Mouse (Mus musculus) olfactory bulb, adult 2 months (tissue): Measurements from ENCODE around the gene Ift27.

Experiments used
- CTCF ChIP-seq: fragments of 200-500 bp; IDR thresholded peaks from 2 replicates; pipeline ENCODE4 v1.5.1; 2012; ENCODE audit warnings: low read depth, mild to moderate bottlenecking, low read length, moderate library complexity; ENCODE audit not compliant: insufficient read depth
- POLR2A ChIP-seq: fragments of 200-500 bp; IDR thresholded peaks from 2 replicates; pipeline ENCODE4 v1.6.1; 2012; ENCODE audit warnings: mild to moderate bottlenecking, low read depth, low read length, moderate library complexity; ENCODE audit not compliant: insufficient read depth

GRCm38 (mm10) chr15:78206312-78206711 is 32.4 kb upstream of the Ift27 start, which contains the start of gene Pvalb:
- TF ChIP-seq CTCF: no peak
- TF ChIP-seq POLR2A: no peak
